Mouse (Mus musculus): ENCODE data around the gene Ahnak2. TPM values are rescaled to one million over a fixed set of nuclear protein-coding genes. Genes with fewer than 3 reads are reported as not detected.

The Ahnak2 gene
- polyA plus RNA-seq, 2 experiments, result 2.5 to 3.3 TPM

DNA sequence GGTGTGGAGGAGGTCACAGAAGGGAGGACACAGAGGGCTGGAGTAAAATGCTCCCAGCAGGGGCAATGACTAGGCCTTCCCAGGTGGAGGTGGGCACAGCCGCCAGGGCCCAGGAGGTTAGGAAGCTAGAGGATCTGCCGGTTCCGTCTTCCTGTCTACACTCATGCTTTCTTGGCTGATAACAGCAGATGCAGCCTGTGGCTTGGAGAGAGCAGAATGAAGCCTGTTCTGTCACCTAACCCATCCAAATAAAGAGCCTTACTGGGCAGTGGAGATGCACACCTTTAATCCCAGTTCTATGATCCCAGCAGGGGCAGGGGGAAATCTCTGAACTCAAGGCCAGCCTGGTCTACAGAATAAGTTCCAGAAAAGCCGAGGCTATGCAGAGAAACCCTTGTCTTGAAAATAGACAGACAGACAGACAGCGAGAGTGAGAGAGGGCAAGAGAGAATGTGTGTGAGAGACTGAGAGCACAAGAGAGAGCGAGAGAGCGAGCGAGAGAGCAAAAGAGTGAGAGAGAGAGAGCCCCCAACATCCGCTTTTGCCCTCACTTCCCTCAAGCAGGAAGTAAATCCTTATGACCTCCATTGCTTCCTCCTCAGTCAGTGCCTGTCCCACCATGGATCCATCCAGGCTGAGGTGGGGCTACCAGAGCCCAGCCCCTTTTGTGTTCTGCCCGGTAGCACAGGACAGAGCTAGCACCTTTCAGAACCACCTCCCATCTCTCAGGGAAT is 3.1 kb downstream of the Ahnak2 start:
- H3K4me1 ChIP-seq (ENCODE audit: control insufficient read depth, insufficient read depth, low read length), result peaks cover 28% of the 10 kb centered on the region
- H3K9ac ChIP-seq (ENCODE audit: low read depth, low read length, severe bottlenecking), result no peak overlapping the region
- no peak overlapping the region for H3K4me3 ChIP-seq (replicated peaks; ENCODE audit: low read length)
- H3K36me3 ChIP-seq (ENCODE audit: control insufficient read depth, insufficient read depth, low read length), result no peaks in the 10 kb centered on the region
- no peaks in the 10 kb centered on the region for H3K9me3 ChIP-seq (ENCODE audit: control insufficient read depth, low read length)
- no peak overlapping the region for H3K27ac ChIP-seq (replicated peaks; ENCODE audit: low read depth, low read length)
- TF ChIP-seq POLR2A (IDR thresholded peaks at IDR 0.05; ENCODE audit: borderline replicate concordance, extremely low read depth, insufficient read depth, insufficient read length), result no peak
- 86% methylated on average over 10 of the region's 10 CpGs for WGBS
- ATAC-seq (ENCODE audit: low FRiP score, low read depth), result no peak
- H3K4me2 ChIP-seq (replicated peaks; ENCODE audit: low read depth, low read length, severe bottlenecking), result no peak overlapping the region
- H3K27me3 ChIP-seq (ENCODE audit: control insufficient read depth, insufficient read depth, low read length), result peaks cover 14% of the 10 kb centered on the region
- no peak for DNase-seq (ENCODE audit: low spot score)

DNA sequence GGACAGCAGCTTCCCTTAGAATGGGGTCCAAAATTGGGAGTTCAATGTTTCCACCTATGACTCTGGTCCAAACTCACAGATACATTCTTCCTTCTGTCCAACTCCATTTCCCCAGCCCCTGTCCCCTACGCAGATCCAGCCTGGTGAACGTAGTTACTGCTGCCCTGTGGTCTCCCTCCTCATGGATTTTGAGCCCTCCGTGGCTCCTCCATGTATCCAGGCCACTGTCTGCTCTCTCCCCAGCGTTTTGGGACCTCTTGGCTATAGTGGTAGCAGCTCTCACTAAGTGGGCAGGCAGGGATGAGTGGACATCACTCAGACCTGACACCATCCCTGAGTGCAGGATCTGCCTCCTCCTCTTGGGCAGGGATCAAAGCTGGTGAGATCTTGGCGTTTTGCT is 3.7 kb downstream of the Ahnak2 start:
- Histone ChIP-seq H3K9ac (ENCODE audit: low read depth, low read length, severe bottlenecking) (no peak overlapping the region), H3K4me1 (ENCODE audit: control insufficient read depth, insufficient read depth, low read length) (peaks cover 33% of the 10 kb centered on the region), H3K27ac (replicated peaks; ENCODE audit: low read depth, low read length) (peak overlapping the region; percentile 52; the same call in 1 of the 2 replicates), H3K4me3 (replicated peaks; ENCODE audit: low read length) (no peak overlapping the region), H3K9me3 (ENCODE audit: control insufficient read depth, low read length) (no peaks in the 10 kb centered on the region), H3K27me3 (ENCODE audit: control insufficient read depth, insufficient read depth, low read length) (peaks cover 14% of the 10 kb centered on the region), H3K36me3 (ENCODE audit: control insufficient read depth, insufficient read depth, low read length) (no peaks in the 10 kb centered on the region), H3K4me2 (replicated peaks; ENCODE audit: low read depth, low read length, severe bottlenecking) (no peak overlapping the region)
- 65% methylated on average over 5 of the region's 5 CpGs for WGBS
- TF ChIP-seq POLR2A (IDR thresholded peaks at IDR 0.05; ENCODE audit: borderline replicate concordance, extremely low read depth, insufficient read depth, insufficient read length), result no peak
- ATAC-seq (ENCODE audit: low FRiP score, low read depth) (no peak), DNase-seq (ENCODE audit: low spot score) (no peak)

DNA sequence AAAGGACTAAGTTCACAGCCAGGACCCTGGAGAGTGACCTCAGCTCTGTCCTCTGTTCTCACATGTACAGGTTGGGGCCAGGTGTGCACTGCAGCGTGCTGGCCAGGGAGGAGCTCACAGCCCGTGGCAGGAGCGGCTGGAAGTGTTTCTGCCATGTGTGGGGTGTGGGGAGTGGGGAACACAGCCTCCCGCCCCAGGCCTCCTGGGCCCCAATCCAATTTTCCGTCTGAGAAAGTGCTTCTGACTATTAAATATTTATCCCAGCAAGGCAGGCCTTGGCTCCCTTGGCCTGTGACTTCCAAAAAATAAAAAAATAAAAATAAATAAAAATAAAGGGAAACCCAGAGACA is 4.2 kb downstream of the Ahnak2 start:
- DNase-seq (ENCODE audit: low spot score) (peak; percentile 61), ATAC-seq (ENCODE audit: low FRiP score, low read depth) (no peak)
- TF ChIP-seq POLR2A (IDR thresholded peaks at IDR 0.05; ENCODE audit: borderline replicate concordance, extremely low read depth, insufficient read depth, insufficient read length), result no peak
- Histone ChIP-seq H3K27me3 (ENCODE audit: control insufficient read depth, insufficient read depth, low read length) (peaks cover 14% of the 10 kb centered on the region), H3K9me3 (ENCODE audit: control insufficient read depth, low read length) (no peaks in the 10 kb centered on the region), H3K4me1 (ENCODE audit: control insufficient read depth, insufficient read depth, low read length) (peaks cover 33% of the 10 kb centered on the region), H3K36me3 (ENCODE audit: control insufficient read depth, insufficient read depth, low read length) (no peaks in the 10 kb centered on the region), H3K4me3 (replicated peaks; ENCODE audit: low read length) (no peak overlapping the region), H3K9ac (ENCODE audit: low read depth, low read length, severe bottlenecking) (no peak overlapping the region), H3K27ac (replicated peaks; ENCODE audit: low read depth, low read length) (peak overlapping the region; percentile 52; the same call in 1 of the 2 replicates), H3K4me2 (replicated peaks; ENCODE audit: low read depth, low read length, severe bottlenecking) (no peak overlapping the region)
- 10% methylated on average over 5 of the region's 5 CpGs for WGBS

DNA sequence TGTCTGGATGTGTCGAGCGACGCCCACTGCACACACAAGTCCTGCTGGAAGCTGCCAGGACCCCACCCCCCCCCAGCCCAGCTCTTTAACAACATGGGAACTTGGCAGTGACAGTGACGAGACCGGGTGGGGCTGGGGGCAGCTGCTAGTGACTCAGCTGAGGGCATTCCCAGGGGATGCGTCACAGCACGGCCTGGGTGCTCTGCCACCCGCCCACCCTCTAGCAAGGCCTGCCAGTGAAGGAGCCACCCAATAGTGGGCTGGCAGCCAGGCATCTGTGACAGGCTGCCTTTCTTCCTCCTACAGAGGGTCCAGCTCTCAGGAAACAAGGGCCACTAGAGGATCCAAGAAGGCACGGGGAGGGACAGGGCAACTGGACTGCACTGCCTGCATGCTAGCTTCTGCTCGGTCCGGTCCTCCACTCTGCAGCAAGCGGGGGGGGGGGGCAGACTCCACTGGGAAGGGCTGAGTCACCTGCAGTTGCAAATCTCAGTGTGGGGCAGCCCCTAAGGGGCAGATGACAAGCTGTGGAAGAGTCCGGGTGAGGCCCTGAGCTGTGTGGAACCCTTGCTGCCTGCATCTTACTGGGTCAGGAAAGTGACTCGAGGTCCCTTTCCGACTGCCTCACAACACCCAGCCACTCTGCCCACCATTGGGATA is 4.7 kb downstream of the Ahnak2 start:
- peak overlapping the region; percentile 52; the same call in 1 of the 2 replicates for H3K27ac ChIP-seq (replicated peaks; ENCODE audit: low read depth, low read length)
- peaks cover 14% of the 10 kb centered on the region for H3K27me3 ChIP-seq (ENCODE audit: control insufficient read depth, insufficient read depth, low read length)
- no peak for DNase-seq (ENCODE audit: low spot score)
- no peak overlapping the region for H3K4me2 ChIP-seq (replicated peaks; ENCODE audit: low read depth, low read length, severe bottlenecking)
- no peak for ATAC-seq (ENCODE audit: low FRiP score, low read depth)
- H3K9ac ChIP-seq (ENCODE audit: low read depth, low read length, severe bottlenecking), result no peak overlapping the region
- no peaks in the 10 kb centered on the region for H3K36me3 ChIP-seq (ENCODE audit: control insufficient read depth, insufficient read depth, low read length)
- H3K4me1 ChIP-seq (ENCODE audit: control insufficient read depth, insufficient read depth, low read length), result peaks cover 33% of the 10 kb centered on the region
- H3K4me3 ChIP-seq (replicated peaks; ENCODE audit: low read length), result no peak overlapping the region
- no peak for TF ChIP-seq POLR2A (IDR thresholded peaks at IDR 0.05; ENCODE audit: borderline replicate concordance, extremely low read depth, insufficient read depth, insufficient read length)
- no peaks in the 10 kb centered on the region for H3K9me3 ChIP-seq (ENCODE audit: control insufficient read depth, low read length)
- WGBS, result 52% methylated on average over 14 of the region's 15 CpGs

DNA sequence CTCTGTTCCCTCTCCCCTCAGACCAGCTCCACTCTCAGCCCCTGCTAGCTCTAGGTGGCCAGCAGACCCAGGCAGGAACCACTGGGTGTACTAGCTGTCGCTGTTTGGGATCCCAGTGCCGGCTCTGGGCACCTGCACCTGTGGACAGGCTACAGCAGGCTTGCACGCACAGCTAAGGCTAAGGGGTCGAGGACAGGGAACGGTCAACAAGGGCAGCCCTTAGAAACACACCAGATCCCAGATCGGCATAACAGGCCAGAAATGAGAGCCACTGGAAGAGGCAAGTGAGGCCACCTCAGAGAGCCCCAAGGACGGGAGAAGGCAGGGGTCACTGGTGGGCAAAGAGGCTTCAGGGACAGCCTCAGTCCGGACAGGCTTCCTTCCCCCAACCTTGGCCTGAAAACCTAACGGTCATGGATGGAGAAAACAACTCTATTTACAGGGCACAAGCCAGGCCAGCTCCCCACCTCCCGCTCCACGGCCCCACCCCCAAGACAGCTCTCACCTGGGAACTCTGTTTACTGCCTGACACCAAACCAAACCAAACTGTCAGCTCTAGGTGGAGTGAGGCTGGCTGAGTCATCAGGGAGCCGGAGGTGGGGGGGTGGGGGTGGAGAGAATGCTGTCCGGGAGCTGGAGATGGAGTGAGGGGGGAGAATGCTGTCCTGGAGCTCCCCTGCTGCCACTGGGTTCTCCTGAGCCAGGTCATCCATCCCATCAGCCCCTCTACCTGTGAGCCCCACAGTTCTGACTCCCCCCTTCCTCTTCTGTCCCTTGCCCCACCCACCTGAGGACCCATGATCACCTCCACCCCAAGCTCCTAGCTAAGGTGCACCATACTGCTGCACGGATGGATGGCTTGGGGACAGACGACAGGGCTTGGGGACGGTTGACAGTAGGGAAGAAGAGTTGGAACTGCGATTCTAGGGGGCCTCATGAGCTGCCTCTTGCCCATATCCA is 5.6 kb downstream of the Ahnak2 start:
- Histone ChIP-seq H3K4me1 (ENCODE audit: control insufficient read depth, insufficient read depth, low read length) (peaks cover 30% of the 10 kb centered on the region), H3K4me2 (replicated peaks; ENCODE audit: low read depth, low read length, severe bottlenecking) (no peak overlapping the region), H3K27ac (replicated peaks; ENCODE audit: low read depth, low read length) (no peak overlapping the region), H3K27me3 (ENCODE audit: control insufficient read depth, insufficient read depth, low read length) (peaks cover 13% of the 10 kb centered on the region), H3K9ac (ENCODE audit: low read depth, low read length, severe bottlenecking) (no peak overlapping the region), H3K9me3 (ENCODE audit: control insufficient read depth, low read length) (no peaks in the 10 kb centered on the region), H3K36me3 (ENCODE audit: control insufficient read depth, insufficient read depth, low read length) (no peaks in the 10 kb centered on the region), H3K4me3 (replicated peaks; ENCODE audit: low read length) (no peak overlapping the region)
- no peak for TF ChIP-seq POLR2A (IDR thresholded peaks at IDR 0.05; ENCODE audit: borderline replicate concordance, extremely low read depth, insufficient read depth, insufficient read length)
- DNase-seq (ENCODE audit: low spot score) (no peak), ATAC-seq (ENCODE audit: low FRiP score, low read depth) (no peak)
- 45% methylated on average over 17 of the region's 17 CpGs for WGBS
